Mouse (Mus musculus) gastrocnemius, adult 18-20 months (tissue): ENCODE results near the gene St5. TPM values are rescaled to one million over a fixed set of nuclear protein-coding genes. Genes with fewer than 3 reads are reported as not detected.
A peak's percentile ranks its signal among the peaks of the same experiment; 100 is the strongest.

Experiments
- DNase-seq: peaks from one replicate; pipeline ENCODE4 v3.0.0; 2021; ENCODE audit warnings: low spot score
- microRNA-seq: library from miRNA; unstranded; fragments of <30 nt; microRNA quantifications from one replicate; pipeline ENCODE4 v1.2.0, GENCODE M21; 2021
- total RNA-seq, 2 experiments: library from RNA; stranded (reverse); gene quantifications; 2 replicates each; pipeline ENCODE4 v1.2.3; 2021

The St5 gene
- total RNA-seq, 2 experiments from 2014 or later = 6.0 to 8.2 TPM

DNA sequence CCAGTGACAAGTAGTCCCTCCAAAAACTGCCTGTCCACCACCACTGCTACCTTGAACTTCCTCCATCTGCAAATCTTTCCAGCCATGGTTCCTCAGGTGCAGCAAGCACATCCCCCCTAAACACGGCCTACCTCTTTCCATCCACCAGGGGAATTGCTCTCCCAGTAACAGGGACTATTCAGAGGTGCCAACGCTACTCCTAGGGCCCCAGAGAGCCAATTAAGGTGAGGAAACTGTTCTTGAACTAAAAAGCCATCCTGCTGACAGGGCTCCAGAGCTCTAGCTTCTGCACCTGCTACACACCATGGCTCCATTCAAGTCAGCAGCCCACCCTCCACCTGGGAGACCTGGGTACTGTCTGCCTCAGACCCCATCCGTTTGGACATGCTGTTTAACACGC, 205.9 kb downstream of the St5 start:
- DNase-seq = no peak

- peak; percentile 25 for DNase-seq
Observed at GRCm38 (mm10) chr7:109493319-109494316, 209.8 kb downstream of the St5 start.

GRCm38 (mm10) chr7:109492616-109493318, 210.6 kb downstream of the St5 start:
- no peak for DNase-seq

DNA sequence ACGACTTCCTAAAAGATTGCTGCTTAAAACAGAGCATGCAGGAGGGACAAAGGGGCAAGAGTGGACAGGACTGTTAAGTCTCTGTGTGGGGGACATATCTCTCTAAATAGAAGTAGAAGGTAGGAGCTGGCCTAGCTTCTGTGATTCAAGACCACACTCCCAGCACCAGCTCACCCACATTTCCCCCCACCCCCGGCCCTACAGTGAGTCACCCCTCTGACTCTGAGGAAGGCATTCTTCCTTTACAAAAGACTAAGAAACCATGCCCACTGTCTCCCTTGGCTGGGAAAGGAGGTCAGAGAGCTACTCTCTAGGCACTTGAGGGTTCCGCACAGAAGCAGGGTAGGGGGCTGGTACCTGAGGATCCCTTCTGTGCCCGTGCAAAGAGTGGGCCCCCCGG, 219.2 kb downstream of the St5 start:
- DNase-seq = no peak

DNA sequence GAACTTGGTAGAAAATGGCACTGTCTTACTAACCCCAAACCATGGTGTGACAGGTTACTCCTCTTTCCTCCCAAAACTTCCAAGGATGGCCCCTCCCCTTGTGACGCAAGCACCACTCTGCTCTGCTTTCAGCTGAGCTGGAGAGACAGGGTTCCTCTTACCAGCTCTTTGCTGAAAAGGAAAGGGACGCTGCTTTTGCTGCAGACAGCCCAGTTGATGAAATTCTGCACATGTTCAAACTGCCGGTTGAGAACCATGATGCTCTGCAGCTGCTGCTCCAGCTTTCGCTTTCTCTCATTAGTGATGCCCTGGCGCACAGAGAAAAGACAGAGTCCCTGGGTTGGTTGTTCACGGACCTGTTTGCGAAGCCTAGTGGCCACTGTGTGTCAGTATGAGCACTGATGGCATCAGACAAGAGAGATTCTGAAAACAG, 222.6 kb downstream of the St5 start:
- DNase-seq = peak; percentile 9

DNA sequence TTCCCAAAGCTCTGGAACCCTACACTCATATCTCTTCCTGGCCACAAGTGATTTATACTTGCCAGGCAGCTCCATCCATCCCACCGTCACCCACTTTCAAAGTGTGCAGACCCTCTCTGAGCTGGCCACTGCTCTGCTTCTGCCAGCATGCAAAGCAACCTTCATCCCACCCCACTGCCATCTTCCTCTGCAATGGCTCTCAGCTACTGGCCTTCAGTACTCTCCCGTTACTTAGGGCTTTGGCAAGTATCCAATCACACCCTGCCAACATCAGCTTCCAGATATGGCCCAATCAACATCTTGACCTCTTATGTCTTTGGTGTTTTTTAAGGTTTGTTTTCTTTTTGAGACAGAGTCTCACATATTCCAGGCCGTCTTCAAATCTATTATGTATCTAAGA, 225.5 kb downstream of the St5 start:
- no peak for DNase-seq

Small RNA genes lying within 50 kb of the gene (microRNA-seq; reads per million reads assigned to microRNA genes)
- gene Gm47284 = 1.0 reads per million

Other genes with a start within 250 kb of the St5 start
- gene Trim66, start 195.5 kb downstream of the St5 start, total RNA-seq = under 1 TPM; 0.07 to 0.09 TPM
- 10 to 100 TPM; 80.7 to 81.0 TPM for gene Rpl27a, start 184.5 kb downstream of the St5 start, total RNA-seq
- gene Akip1, start 85 bp upstream of the St5 start, total RNA-seq = 10 to 100 TPM; 16.4 to 19.3 TPM
- gene BC051019, start 20.2 kb upstream of the St5 start, total RNA-seq = not detected
- not detected for gene Ascl3, start 28.1 kb upstream of the St5 start, total RNA-seq
- gene Tmem9b, start 49.3 kb upstream of the St5 start, total RNA-seq = 10 to 100 TPM; 28.8 to 29.0 TPM
- gene Nrip3, start 78.4 kb upstream of the St5 start, total RNA-seq = under 1 TPM; 0.09 to 0.31 TPM
- gene Scube2, start 162.1 kb upstream of the St5 start, total RNA-seq = 1 to 10 TPM; 2.1 to 3.7 TPM